Mouse (Mus musculus): ENCODE measurements at regions not wholly inside any gene's neighbourhood (a gene's known extent, or its start where the extent isn't known, plus 50 kb on each side); places are given as distances from the start of the nearest gene placed in this dataset.

GRCm38 (mm10) chr9:32925720-32926595, 289.9 kb downstream of the Ets1 start:
- ATAC-seq (ENCODE audit: insufficient read depth, low FRiP score), result no peak
- Histone ChIP-seq H3K9me3 (replicated peaks; ENCODE audit: control insufficient read depth, low read length) (no peaks in the 10 kb centered on the region), H3K4me1 (ENCODE audit: control insufficient read depth, insufficient read depth, low read length) (no peaks in the 10 kb centered on the region), H3K27ac (ENCODE audit: low read length) (no peak overlapping the region), H3K9ac (ENCODE audit: low read length) (no peak overlapping the region), H3K4me2 (ENCODE audit: low read depth, low read length) (no peak overlapping the region), H3K36me3 (ENCODE audit: control insufficient read depth, insufficient read depth, low read length) (no peaks in the 10 kb centered on the region), H3K4me3 (replicated peaks; ENCODE audit: low read length) (no peak overlapping the region), H3K27me3 (ENCODE audit: control insufficient read depth, insufficient read depth, low read length) (no peaks in the 10 kb centered on the region)
- 69% methylated on average over 12 of the region's 12 CpGs for WGBS

- Histone ChIP-seq H3K27ac (ENCODE audit: low read length) (no peak overlapping the region), H3K36me3 (ENCODE audit: control insufficient read depth, insufficient read depth, low read length) (no peaks in the 10 kb centered on the region), H3K9ac (ENCODE audit: low read length) (no peak overlapping the region), H3K4me3 (replicated peaks; ENCODE audit: low read length) (no peak overlapping the region), H3K27me3 (ENCODE audit: control insufficient read depth, insufficient read depth, low read length) (no peaks in the 10 kb centered on the region), H3K4me1 (ENCODE audit: control insufficient read depth, insufficient read depth, low read length) (peaks cover 6% of the 10 kb centered on the region; the same call in 1 of the 2 replicates), H3K4me2 (ENCODE audit: low read depth, low read length) (no peak overlapping the region), H3K9me3 (replicated peaks; ENCODE audit: control insufficient read depth, low read length) (no peaks in the 10 kb centered on the region)
- ATAC-seq (ENCODE audit: insufficient read depth, low FRiP score), result no peak
- 90% methylated on average over 1 of the region's 1 CpGs for WGBS
These were observed 291.6 kb downstream of the Ets1 start for GRCm38 (mm10) chr9:32927656-32928055.

DNA sequence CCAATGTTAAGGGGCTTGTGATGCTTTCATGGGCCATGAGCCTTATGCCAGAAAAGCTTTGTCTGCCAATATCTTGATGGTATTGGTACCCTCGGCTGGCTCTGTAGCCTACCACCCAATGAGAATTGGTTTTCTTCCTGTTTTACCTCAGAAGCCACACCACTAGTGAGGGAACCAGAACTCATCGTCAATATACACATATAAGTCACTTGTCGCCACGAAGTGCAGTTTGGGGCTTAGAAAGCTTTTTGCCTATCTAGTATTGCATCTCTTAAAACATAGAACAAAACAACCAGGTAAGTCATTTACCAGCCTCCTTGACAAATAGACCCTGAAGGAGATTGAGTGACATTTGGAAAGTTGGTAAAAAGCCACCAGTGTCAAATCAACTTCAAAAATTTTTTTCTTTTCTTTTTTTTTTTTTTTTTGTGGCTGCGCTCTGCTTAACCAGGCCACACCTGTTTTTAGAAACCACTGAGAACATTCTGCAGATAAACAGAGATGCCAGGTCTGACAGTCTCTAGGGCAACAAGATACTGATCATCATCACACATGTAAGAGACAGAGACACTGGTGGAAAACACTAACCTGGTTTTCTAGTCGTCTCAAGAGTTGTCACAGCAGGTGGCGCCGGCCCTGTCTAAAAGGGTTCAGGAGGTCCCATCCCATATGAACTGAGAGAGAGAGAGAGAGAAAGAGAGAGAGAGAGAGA, 292.4 kb downstream of the Ets1 start:
- H3K4me1 ChIP-seq (ENCODE audit: control insufficient read depth, insufficient read depth, low read length), result peaks cover 12% of the 10 kb centered on the region
- 83% methylated on average over 8 of the region's 8 CpGs for WGBS

DNA sequence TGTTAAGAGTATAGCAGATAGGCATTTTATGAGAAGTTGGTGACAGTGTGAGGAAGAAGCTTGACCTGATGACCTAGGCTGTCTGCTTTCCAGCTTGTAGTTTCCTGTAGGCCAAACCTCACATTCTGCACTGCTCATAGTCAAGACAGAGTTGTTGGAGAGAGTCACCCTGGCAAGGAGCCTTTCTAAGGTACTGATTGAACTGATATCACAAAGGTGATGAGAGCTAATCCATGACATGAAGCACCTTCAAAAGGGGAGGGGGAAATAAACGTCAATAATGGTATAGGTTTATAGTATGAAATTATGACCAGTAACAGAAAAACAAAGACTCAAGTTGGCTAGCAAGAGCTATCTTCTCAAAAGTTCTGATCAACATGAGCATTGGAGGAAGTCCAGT, 293.3 kb downstream of the Ets1 start:
- no peaks in the 10 kb centered on the region for H3K36me3 ChIP-seq (ENCODE audit: control insufficient read depth, insufficient read depth, low read length)
- H3K4me1 ChIP-seq (ENCODE audit: control insufficient read depth, insufficient read depth, low read length), result peaks cover 16% of the 10 kb centered on the region
- H3K9me3 ChIP-seq (replicated peaks; ENCODE audit: control insufficient read depth, low read length), result no peaks in the 10 kb centered on the region
- no peak overlapping the region for H3K9ac ChIP-seq (ENCODE audit: low read length)
- no peak overlapping the region for H3K4me3 ChIP-seq (replicated peaks; ENCODE audit: low read length)
- ATAC-seq (ENCODE audit: insufficient read depth, low FRiP score), result no peak
- 86% methylated on average over 1 of the region's 1 CpGs for WGBS
- H3K27ac ChIP-seq (ENCODE audit: low read length), result no peak overlapping the region
- no peak overlapping the region for H3K4me2 ChIP-seq (ENCODE audit: low read depth, low read length)
- no peaks in the 10 kb centered on the region for H3K27me3 ChIP-seq (ENCODE audit: control insufficient read depth, insufficient read depth, low read length)

More for the DNA sequence above, 292.4 kb downstream of the Ets1 start:
- Histone ChIP-seq H3K36me3 (ENCODE audit: control insufficient read depth, insufficient read depth, low read length) (no peaks in the 10 kb centered on the region), H3K9me3 (replicated peaks; ENCODE audit: control insufficient read depth, low read length) (no peaks in the 10 kb centered on the region), H3K4me3 (replicated peaks; ENCODE audit: low read length) (no peak overlapping the region), H3K27ac (ENCODE audit: low read length) (no peak overlapping the region), H3K4me2 (ENCODE audit: low read depth, low read length) (no peak overlapping the region), H3K9ac (ENCODE audit: low read length) (no peak overlapping the region), H3K27me3 (ENCODE audit: control insufficient read depth, insufficient read depth, low read length) (no peaks in the 10 kb centered on the region)
- no peak for ATAC-seq (ENCODE audit: insufficient read depth, low FRiP score)

DNA sequence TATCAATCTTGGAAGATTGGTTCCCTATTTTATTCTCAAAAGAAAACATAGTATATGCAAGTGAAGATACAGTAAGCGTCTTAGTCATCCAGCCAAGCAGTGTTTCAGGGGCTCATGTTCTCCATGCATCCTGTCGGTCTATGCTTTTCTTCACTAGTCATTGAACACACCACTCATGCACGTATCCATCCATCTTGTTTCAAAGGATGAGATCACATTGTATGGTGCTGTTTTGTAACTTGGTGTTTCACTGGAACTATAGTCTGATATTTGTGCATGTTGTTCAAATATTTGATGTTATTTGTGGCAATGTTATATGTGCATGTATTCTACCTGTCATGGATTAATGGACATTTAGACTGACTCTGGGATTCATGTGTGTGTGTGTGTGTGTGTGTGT, 293.8 kb downstream of the Ets1 start:
- Histone ChIP-seq H3K4me2 (ENCODE audit: low read depth, low read length) (no peak overlapping the region), H3K9me3 (replicated peaks; ENCODE audit: control insufficient read depth, low read length) (no peaks in the 10 kb centered on the region), H3K9ac (ENCODE audit: low read length) (no peak overlapping the region), H3K27me3 (ENCODE audit: control insufficient read depth, insufficient read depth, low read length) (no peaks in the 10 kb centered on the region), H3K36me3 (ENCODE audit: control insufficient read depth, insufficient read depth, low read length) (no peaks in the 10 kb centered on the region), H3K4me3 (replicated peaks; ENCODE audit: low read length) (no peak overlapping the region), H3K4me1 (ENCODE audit: control insufficient read depth, insufficient read depth, low read length) (peaks cover 16% of the 10 kb centered on the region), H3K27ac (ENCODE audit: low read length) (no peak overlapping the region)
- ATAC-seq (ENCODE audit: insufficient read depth, low FRiP score), result no peak
- WGBS, result 94% methylated on average over 3 of the region's 3 CpGs

DNA sequence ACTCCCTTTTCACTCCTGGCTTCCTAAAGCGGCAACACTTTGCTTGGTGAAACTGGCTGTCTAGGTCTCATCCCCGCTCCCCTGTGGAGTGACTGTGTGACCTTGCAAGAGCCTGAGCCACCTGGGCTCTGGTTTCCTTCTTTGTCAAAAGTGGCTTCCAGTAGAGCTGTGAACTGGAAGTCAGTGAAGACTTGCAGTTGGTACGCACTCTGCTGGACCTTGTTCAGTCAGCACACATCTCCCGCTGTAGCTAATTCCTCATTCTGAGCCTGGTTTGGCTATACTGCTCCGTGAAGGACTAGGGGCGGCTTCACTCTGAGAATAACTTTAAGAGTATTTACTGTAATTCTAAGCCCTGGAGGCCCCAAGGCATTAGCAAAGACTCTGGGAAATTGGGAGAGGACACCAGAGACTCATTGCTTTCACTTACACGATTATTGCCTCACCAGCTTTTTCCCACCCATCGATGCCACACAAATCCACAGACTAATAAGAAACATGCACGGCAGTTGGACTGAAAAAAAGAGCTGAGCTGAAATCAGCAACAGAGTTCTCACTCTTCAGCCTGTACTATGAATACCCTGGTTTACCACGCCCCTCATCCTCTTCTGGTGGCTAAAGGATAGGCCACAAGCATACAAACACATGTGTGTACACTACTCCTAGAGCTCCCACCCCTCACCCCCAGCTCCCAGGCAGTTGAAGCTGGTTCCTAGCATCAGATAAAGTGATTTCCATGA, 295.4 kb downstream of the Ets1 start:
- no peak overlapping the region for H3K4me2 ChIP-seq (ENCODE audit: low read depth, low read length)
- H3K27me3 ChIP-seq (ENCODE audit: control insufficient read depth, insufficient read depth, low read length), result no peaks in the 10 kb centered on the region
- 56% methylated on average over 10 of the region's 10 CpGs for WGBS
- ATAC-seq (ENCODE audit: insufficient read depth, low FRiP score), result no peak
- peaks cover 16% of the 10 kb centered on the region for H3K4me1 ChIP-seq (ENCODE audit: control insufficient read depth, insufficient read depth, low read length)
- H3K27ac ChIP-seq (ENCODE audit: low read length), result no peak overlapping the region
- H3K4me3 ChIP-seq (replicated peaks; ENCODE audit: low read length), result no peak overlapping the region
- no peaks in the 10 kb centered on the region for H3K9me3 ChIP-seq (replicated peaks; ENCODE audit: control insufficient read depth, low read length)
- no peak overlapping the region for H3K9ac ChIP-seq (ENCODE audit: low read length)
- no peaks in the 10 kb centered on the region for H3K36me3 ChIP-seq (ENCODE audit: control insufficient read depth, insufficient read depth, low read length)

- H3K4me2 ChIP-seq (ENCODE audit: low read depth, low read length), result no peak overlapping the region
- no peaks in the 10 kb centered on the region for H3K27me3 ChIP-seq (ENCODE audit: control insufficient read depth, insufficient read depth, low read length)
- H3K27ac ChIP-seq (ENCODE audit: low read length), result no peak overlapping the region
- no peaks in the 10 kb centered on the region for H3K36me3 ChIP-seq (ENCODE audit: control insufficient read depth, insufficient read depth, low read length)
- H3K9me3 ChIP-seq (replicated peaks; ENCODE audit: control insufficient read depth, low read length), result no peaks in the 10 kb centered on the region
- 45% methylated on average over 7 of the region's 7 CpGs for WGBS
- H3K4me1 ChIP-seq (ENCODE audit: control insufficient read depth, insufficient read depth, low read length), result peaks cover 16% of the 10 kb centered on the region
- 0 out of 2 replicates have a peak, but pooled peaks have one; percentile 37 for ATAC-seq (ENCODE audit: insufficient read depth, low FRiP score)
- H3K4me3 ChIP-seq (replicated peaks; ENCODE audit: low read length), result no peak overlapping the region
- H3K9ac ChIP-seq (ENCODE audit: low read length), result no peak overlapping the region
These were observed 297.4 kb downstream of the Ets1 start for GRCm38 (mm10) chr9:32933237-32934071.

- H3K27me3 ChIP-seq (ENCODE audit: control insufficient read depth, insufficient read depth, low read length), result no peaks in the 10 kb centered on the region
- H3K4me3 ChIP-seq (replicated peaks; ENCODE audit: low read length), result no peak overlapping the region
- H3K4me1 ChIP-seq (ENCODE audit: control insufficient read depth, insufficient read depth, low read length), result peaks cover 16% of the 10 kb centered on the region
- no peak for ATAC-seq (ENCODE audit: insufficient read depth, low FRiP score)
- no peaks in the 10 kb centered on the region for H3K9me3 ChIP-seq (replicated peaks; ENCODE audit: control insufficient read depth, low read length)
- WGBS, result 76% methylated on average over 1 of the region's 1 CpGs
- no peaks in the 10 kb centered on the region for H3K36me3 ChIP-seq (ENCODE audit: control insufficient read depth, insufficient read depth, low read length)
- H3K4me2 ChIP-seq (ENCODE audit: low read depth, low read length), result no peak overlapping the region
- H3K9ac ChIP-seq (ENCODE audit: low read length), result no peak overlapping the region
- H3K27ac ChIP-seq (ENCODE audit: low read length), result no peak overlapping the region
These were observed 298.4 kb downstream of the Ets1 start for GRCm38 (mm10) chr9:32934436-32934835.

All from stomach, embryonic 16.5 days (tissue).